Mouse (Mus musculus): ENCODE results near the gene Gm18336. TPM values are rescaled to one million over a fixed set of nuclear protein-coding genes. Genes with fewer than 3 reads are reported as not detected.
"Not testable (repeated sequence)": the region's sequence is repeated elsewhere in the genome, so short reads cannot be mapped to it uniquely, and the experiment has no call there.

The Gm18336 gene
- total RNA-seq (2021): not detected
- long read RNA-seq, experiment 1: 0 reads
- long read RNA-seq, experiment 2: 0 reads

- intact Hi-C loops (cut with DNase I): loop anchor here (1.0 kb wide), 1 partner anchor 22 kb away; no protein-coding TSS in a partner anchor
Observed at GRCm38 (mm10) chrX:73398636-73399035, at the start of gene Gm18336. TSS of gene Gm18336 (minus strand) at chrX:73398736.

DNA sequence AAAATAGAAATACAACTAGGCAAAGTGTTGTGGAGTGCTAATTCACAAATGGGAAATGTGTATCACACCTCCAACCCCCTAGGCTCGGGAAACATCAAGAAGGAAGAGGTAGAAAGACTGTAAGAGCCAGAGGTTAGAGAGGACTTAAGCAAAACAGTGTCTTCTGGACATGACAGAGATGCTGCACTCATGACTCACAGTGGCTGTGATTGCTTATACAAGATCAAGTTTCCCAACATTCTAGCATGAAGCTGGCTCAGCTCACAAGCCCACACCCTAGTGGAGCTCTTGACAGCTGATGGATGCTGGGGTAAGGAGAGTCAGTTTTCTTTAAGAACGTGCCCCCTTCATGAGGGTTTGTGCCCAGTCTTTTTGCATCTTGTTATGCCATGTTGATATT lies 42.9 kb upstream of the Gm18336 start:
- no peak for DNase-seq
- intact Hi-C loops (cut with DNase I): no loop called here

More at GRCm38 (mm10) chrX:73398636-73399035, at the start of gene Gm18336:
- DNase-seq: not testable (repeated sequence)

- DNase-seq: no peak
- intact Hi-C loops (cut with DNase I): no loop called here
Observed at GRCm38 (mm10) chrX:73435252-73435651, 36.7 kb upstream of the Gm18336 start, which contains the start of gene Trex2. TSS of gene Trex2 (minus strand) at chrX:73435344.

DNA sequence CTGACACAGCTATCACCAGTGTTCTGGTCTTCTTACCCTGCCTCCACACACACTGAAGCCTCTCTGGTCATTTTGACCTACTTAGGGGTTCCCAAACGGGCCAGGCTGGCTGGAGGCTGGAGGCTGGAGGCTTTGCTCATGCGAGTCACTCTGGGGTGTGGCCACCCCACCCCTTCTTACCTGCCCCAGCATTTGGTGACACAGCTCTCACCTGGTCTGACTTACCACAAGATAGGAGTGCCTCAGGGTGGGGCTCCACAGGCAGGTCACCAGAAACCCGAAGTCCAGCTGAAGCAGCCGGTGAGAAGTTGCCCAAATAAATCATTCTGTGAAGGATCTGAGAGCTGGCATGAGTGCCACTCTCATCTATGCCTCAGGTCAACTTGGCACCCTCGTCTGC lies 34.3 kb upstream of the Gm18336 start:
- no peak for DNase-seq
- intact Hi-C loops (cut with DNase I): loop anchor here (5.0 kb wide), 1 partner anchor 121 kb away; no protein-coding TSS in a partner anchor

GRCm38 (mm10) chrX:73430036-73430435 lies 31.5 kb upstream of the Gm18336 start:
- intact Hi-C loops (cut with DNase I): loop anchor here (5.0 kb wide), 1 partner anchor 118 kb away; no protein-coding TSS in a partner anchor
- no peak for DNase-seq

- intact Hi-C loops (cut with DNase I): no loop called here
- DNase-seq: no peak
Observed at GRCm38 (mm10) chrX:73412767-73413166, 14.2 kb upstream of the Gm18336 start.

- no peak for DNase-seq
- intact Hi-C loops (cut with DNase I): no loop called here
Observed at GRCm38 (mm10) chrX:73410880-73411517, 12.5 kb upstream of the Gm18336 start, which contains the start of gene Zfp92. TSS of gene Zfp92 (plus strand) at chrX:73411096.

DNA sequence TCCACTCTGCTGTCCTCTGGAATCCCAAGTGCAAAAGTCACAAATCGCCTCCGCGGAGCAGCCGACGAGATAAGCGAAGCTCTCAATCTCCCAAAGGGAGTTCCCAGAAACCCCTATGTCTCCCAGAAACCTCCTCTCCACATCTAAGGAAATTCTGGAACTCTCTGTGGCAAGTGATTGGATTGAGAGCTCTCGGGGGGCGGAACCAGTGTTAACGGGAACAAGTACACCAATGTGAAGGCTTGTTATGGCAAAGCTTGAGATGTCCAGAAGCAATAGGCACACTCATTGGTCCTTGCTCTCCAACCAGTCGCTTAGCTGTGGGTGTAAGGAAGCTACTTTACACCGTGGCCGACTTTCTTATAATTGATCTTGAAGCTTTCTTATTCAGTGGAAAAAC lies 3.1 kb upstream of the Gm18336 start:
- intact Hi-C loops (cut with DNase I): no loop called here

DNA sequence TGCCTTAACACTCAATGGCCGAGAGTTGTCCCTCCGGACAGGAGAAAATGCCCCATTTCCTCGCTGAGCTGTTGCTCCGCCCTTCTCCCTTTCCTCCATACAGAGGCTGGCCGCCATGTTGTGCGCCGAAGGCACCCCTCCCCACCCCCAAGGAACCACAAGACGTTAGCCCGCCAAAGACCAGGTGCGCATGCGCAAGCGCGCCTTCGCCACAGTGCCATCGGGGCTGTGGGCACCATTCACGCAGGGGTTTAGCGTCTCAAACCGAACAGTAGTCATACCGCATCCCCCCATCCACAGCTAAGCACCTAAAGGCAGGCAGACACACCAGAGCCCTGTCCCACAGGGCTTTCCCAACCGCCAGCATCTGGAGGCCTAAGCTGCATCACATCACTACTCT lies 2.4 kb upstream of the Gm18336 start:
- no peak for DNase-seq
- intact Hi-C loops (cut with DNase I): no loop called here

More for the DNA sequence above, 3.1 kb upstream of the Gm18336 start:
- DNase-seq: no peak

DNA sequence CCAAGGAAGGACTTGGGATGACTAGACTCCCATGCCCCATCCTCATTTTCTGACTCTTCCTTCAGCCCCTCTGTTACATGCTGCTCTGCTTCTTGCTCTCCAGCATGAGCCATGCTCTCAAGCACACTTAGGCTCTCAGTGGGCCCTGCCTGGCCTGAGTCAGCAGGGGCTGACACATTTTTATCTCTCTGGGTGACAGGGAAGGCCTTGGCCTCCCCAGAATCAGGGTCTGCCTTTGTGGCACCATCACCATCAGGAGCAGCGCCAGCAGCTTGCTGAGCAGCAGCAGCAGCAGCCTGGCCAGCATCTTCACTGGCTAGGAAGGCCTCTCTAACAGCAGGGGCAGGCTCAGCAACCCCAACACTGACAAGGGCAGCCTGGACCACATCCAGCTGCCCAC lies 2.1 kb downstream of the Gm18336 start:
- intact Hi-C loops (cut with DNase I): no loop called here
- no peak for DNase-seq

- intact Hi-C loops (cut with DNase I): no loop called here
- DNase-seq: no peak
Observed at GRCm38 (mm10) chrX:73391481-73391880, 7.1 kb downstream of the Gm18336 start.

DNA sequence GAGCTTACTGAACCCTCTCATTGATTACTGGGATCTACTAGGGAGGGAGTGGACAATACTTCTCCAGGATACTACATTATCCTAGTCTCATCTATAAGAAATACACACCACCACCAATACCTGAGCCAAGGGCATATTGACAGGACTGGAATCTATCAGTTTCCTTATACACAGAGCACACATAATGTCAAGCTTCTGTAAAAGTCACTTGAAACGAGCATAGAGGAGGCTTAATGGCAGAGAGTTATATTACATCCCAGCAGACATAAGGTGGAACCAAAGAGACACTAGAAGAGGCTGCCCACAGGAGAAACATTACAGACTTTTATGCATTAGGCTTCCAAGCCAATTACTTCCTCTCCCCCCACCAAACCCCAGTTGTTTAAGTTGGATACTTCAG lies 13.6 kb downstream of the Gm18336 start:
- intact Hi-C loops (cut with DNase I): no loop called here
- no peak for DNase-seq

DNA sequence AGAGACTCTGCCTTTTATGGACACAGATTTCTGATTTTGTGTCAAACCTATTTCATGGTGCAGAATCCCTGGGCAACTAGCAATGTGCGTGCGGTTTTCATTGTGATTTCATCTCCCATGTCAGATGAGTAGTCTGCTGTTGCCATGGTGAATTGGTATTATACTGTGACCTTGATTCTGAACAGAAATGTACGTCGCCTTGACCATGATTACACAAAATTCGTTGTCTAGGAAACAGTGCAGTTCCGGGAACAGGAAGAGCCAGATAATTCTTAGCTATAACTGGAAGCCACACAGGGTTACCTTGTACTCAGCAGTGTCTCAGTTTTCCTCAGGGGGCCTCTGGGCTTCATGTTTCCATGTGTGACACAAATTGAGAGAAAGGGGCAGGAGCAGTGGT lies 14.1 kb downstream of the Gm18336 start:
- no peak for DNase-seq
- intact Hi-C loops (cut with DNase I): no loop called here

- DNase-seq: no peak
- intact Hi-C loops (cut with DNase I): no loop called here
Observed at GRCm38 (mm10) chrX:73363291-73363690, 35.2 kb downstream of the Gm18336 start.

- intact Hi-C loops (cut with DNase I): no loop called here
- DNase-seq: no peak
Observed at GRCm38 (mm10) chrX:73356719-73357118, 41.8 kb downstream of the Gm18336 start.

GRCm38 (mm10) chrX:73356163-73356562 lies 42.4 kb downstream of the Gm18336 start:
- intact Hi-C loops (cut with DNase I): no loop called here

More at GRCm38 (mm10) chrX:73356163-73356562, 42.4 kb downstream of the Gm18336 start:
- no peak for DNase-seq

Other genes starting within 250 kb of the Gm18336 start
- not detected for gene Xlr5b, start 249.9 kb downstream of the Gm18336 start, total RNA-seq (2021)
- gene DXBay18, start 249.3 kb downstream of the Gm18336 start, total RNA-seq (2021): not detected
- gene Spin2d, start 221.7 kb downstream of the Gm18336 start, total RNA-seq (2021): not detected
- 1 to 10 TPM in 1 of 2 experiments, under 1 TPM in 1; 0.19 to 3.5 TPM for gene Xlr3b, start 206.5 kb downstream of the Gm18336 start, total RNA-seq (2021)
- gene Xlr4b, start 184.4 kb downstream of the Gm18336 start, total RNA-seq (2021): 1 to 10 TPM in 1 of 2 experiments, under 1 TPM in 1; 0.36 to 1.4 TPM
- gene F8a, start 170.4 kb downstream of the Gm18336 start, total RNA-seq (2021): 1 to 10 TPM; 6.3 to 6.4 TPM
- 1 to 10 TPM in 1 of 2 experiments, not detected in 1; 1.2 TPM for gene Xlr4c, start 155.6 kb downstream of the Gm18336 start, total RNA-seq (2021)
- not detected for gene Xlr3c, start 133.3 kb downstream of the Gm18336 start, total RNA-seq (2021)
- not detected for gene Xlr5a, start 105.8 kb downstream of the Gm18336 start, total RNA-seq (2021)
- gene Xlr5c, start 105.8 kb downstream of the Gm18336 start, total RNA-seq (2021): not detected
- gene Gm45015, start 61.9 kb downstream of the Gm18336 start, total RNA-seq (2021): not detected
- gene Zfp275, start 56.1 kb downstream of the Gm18336 start, total RNA-seq (2021): 1 to 10 TPM; 4.8 to 5.7 TPM
- not detected for gene Zfp92, start 12.4 kb upstream of the Gm18336 start, total RNA-seq (2021)
- gene Trex2, start 36.6 kb upstream of the Gm18336 start, total RNA-seq (2021): not detected
- 1 to 10 TPM; 8.3 to 8.8 TPM for gene Haus7, start 60.3 kb upstream of the Gm18336 start, total RNA-seq (2021)
- gene Bgn, start 84.9 kb upstream of the Gm18336 start, total RNA-seq (2021): 100 to 1,000 TPM; 216 to 248 TPM
- gene Atp2b3, start 104.3 kb upstream of the Gm18336 start, total RNA-seq (2021): under 1 TPM in 1 of 2 experiments, not detected in 1; 0.14 TPM
- not detected for gene Dusp9, start 240.7 kb upstream of the Gm18336 start, total RNA-seq (2021)

All from heart, postnatal 14 days (tissue).